Mouse (Mus musculus): ENCODE measurements at regions not wholly inside any gene's neighbourhood (a gene's known extent, or its start where the extent isn't known, plus 50 kb on each side); places are given as distances from the start of the nearest gene placed in this dataset.
"Not testable (repeated sequence)": the region's sequence is repeated elsewhere in the genome, so short reads cannot be mapped to it uniquely, and the experiment has no call there.

- no peak for DNase-seq (ENCODE audit: low spot score)
These were observed 86.3 kb downstream of the Kcnk1 start for GRCm38 (mm10) chr8:126081279-126081678.

GRCm38 (mm10) chr8:126082827-126083226 is 87.9 kb downstream of the Kcnk1 start:
- DNase-seq (ENCODE audit: low spot score) = no peak

GRCm38 (mm10) chr8:126090772-126091171 is 95.8 kb downstream of the Kcnk1 start:
- DNase-seq (ENCODE audit: low spot score) = no peak

GRCm38 (mm10) chr8:126094005-126094404 is 99.0 kb downstream of the Kcnk1 start:
- DNase-seq (ENCODE audit: low spot score) = no peak

- no peak for DNase-seq (ENCODE audit: low spot score)
These were observed 101.1 kb downstream of the Kcnk1 start for GRCm38 (mm10) chr8:126096056-126096455.

- no peak for DNase-seq (ENCODE audit: low spot score)
These were observed 101.7 kb downstream of the Kcnk1 start for GRCm38 (mm10) chr8:126096636-126097170.

- DNase-seq (ENCODE audit: low spot score) = no peak
These were observed 103.9 kb downstream of the Kcnk1 start for GRCm38 (mm10) chr8:126098886-126099285.

GRCm38 (mm10) chr8:126099889-126100288 is 104.9 kb downstream of the Kcnk1 start:
- DNase-seq (ENCODE audit: low spot score) = no peak

GRCm38 (mm10) chr8:126105043-126105442 is 110.1 kb downstream of the Kcnk1 start:
- DNase-seq (ENCODE audit: low spot score) = no peak

GRCm38 (mm10) chr8:126126041-126126440 is 131.1 kb downstream of the Kcnk1 start:
- no peak for DNase-seq (ENCODE audit: low spot score)

- no peak for DNase-seq (ENCODE audit: low spot score)
These were observed 137.1 kb downstream of the Kcnk1 start for GRCm38 (mm10) chr8:126132076-126132475.

- not testable (repeated sequence) for DNase-seq (ENCODE audit: low spot score)
These were observed 137.9 kb downstream of the Kcnk1 start for GRCm38 (mm10) chr8:126132918-126133317.

- DNase-seq (ENCODE audit: low spot score) = no peak
These were observed 140.1 kb downstream of the Kcnk1 start for GRCm38 (mm10) chr8:126135100-126135499.

GRCm38 (mm10) chr8:126135573-126135972 is 140.6 kb downstream of the Kcnk1 start:
- DNase-seq (ENCODE audit: low spot score) = no peak

- DNase-seq (ENCODE audit: low spot score) = no peak
These were observed 142.0 kb downstream of the Kcnk1 start for GRCm38 (mm10) chr8:126136946-126137345.

GRCm38 (mm10) chr8:126137452-126137851 is 142.5 kb downstream of the Kcnk1 start:
- DNase-seq (ENCODE audit: low spot score) = no peak

GRCm38 (mm10) chr8:126138645-126139545 is 143.9 kb downstream of the Kcnk1 start:
- DNase-seq (ENCODE audit: low spot score) = peak; percentile 26

- DNase-seq (ENCODE audit: low spot score) = no peak
These were observed 144.5 kb downstream of the Kcnk1 start for GRCm38 (mm10) chr8:126139546-126139870.

GRCm38 (mm10) chr8:126140998-126141397 is 146.0 kb downstream of the Kcnk1 start:
- DNase-seq (ENCODE audit: low spot score) = no peak

- no peak for DNase-seq (ENCODE audit: low spot score)
These were observed 146.8 kb upstream of the Slc35f3 start for GRCm38 (mm10) chr8:126151527-126151926.

- no peak for DNase-seq (ENCODE audit: low spot score)
These were observed 144.4 kb upstream of the Slc35f3 start for GRCm38 (mm10) chr8:126153955-126154354.

GRCm38 (mm10) chr8:126157452-126158185 is 140.7 kb upstream of the Slc35f3 start:
- DNase-seq (ENCODE audit: low spot score) = no peak

GRCm38 (mm10) chr8:126159485-126159884 is 138.9 kb upstream of the Slc35f3 start:
- DNase-seq (ENCODE audit: low spot score) = no peak
